Mouse (Mus musculus) cerebellum, adult 11 months (tissue): ENCODE results near the gene Enpp4.

Experiments used
- DNase-seq: peaks from one replicate; pipeline ENCODE4 v3.0.0; 2022

Gene Enpp4

DNA sequence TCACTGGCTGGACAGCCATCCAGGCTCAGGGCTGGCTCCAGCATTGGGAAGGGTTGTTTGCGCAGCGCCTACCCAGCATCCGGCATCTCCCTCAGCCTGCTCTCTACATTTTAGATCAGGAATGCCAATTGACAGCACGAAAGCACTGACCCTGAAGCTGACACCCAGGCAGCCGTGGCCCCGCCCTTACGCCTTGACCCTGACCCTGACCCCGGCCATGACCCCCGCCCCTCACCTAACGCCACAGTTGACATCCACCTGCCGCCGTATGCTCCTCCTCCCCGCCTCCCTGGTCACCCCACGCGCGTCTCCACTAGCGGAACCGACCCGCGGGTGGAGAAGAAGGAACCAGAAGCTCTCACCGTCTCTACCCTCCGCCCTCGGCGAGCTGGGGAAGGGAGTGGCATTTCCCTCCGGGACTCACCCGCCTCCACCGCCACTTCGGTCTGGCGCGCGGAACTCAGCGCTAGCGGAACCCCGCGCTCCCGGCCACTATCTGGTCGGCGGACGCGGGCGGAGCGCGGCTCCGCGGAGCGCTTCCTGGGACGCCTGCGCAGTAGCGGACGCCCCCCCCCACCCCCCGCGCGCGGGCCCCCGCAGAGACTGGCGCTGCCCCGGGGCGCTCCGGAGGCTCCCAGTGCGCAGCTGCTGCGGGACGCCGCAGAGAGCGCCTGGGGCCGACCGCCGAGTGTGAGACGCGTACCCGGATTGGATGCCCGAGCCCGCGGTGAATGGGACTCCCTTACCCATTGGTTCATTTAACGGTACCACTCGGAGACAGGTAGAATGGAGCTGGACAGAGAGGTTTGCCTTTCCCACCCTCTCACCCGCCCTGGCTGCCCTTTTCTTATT lies at the start of gene Enpp4:
Enpp4 (minus strand) TSS at position 523 of the 852 bp plus-strand sequence.
- peak; percentile 84 for DNase-seq

DNA sequence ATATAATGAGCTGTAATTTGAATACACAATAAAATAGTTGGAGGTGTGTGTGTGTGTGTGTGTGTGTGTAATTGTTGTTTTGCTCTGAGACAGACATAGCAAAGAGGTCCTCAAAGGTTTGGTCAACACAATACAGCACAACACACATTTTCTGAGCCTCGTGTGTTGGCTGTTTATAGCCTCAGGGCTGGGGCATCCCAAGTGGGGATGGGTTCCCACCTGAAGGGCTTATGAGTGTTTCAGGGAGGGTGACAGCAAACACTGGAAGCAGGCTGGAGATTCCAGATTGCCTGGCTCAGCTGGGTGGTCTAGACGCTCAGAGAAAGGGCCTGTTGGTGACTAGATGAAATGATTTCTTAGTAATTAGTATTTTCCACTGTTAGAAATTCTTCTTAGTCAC lies 49.6 kb upstream of the Enpp4 start:
- no peak for DNase-seq

DNA sequence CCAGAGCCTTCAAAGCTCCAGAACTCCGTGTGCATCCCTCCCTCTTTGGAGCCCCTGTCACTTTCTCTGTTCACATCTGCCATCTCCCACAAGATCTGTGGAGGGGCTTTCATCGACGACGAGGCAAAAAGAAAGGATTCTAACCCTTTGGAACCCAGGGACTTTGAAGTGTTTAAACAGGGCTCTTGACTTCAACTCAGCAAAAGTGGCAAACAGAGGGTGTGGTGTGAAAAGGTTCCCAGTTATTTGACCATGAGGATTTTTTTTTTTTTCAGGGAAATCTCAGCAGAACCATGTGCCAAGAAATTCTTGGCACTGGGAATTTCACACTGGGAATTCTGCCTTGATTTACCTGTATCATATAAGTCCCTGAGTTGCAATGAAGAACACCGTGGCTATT lies 48.3 kb upstream of the Enpp4 start:
- DNase-seq = no peak

- DNase-seq = no peak
These were observed 46.3 kb upstream of the Enpp4 start for GRCm38 (mm10) chr17:44151889-44152288.

- no peak for DNase-seq
These were observed 45.5 kb upstream of the Enpp4 start for GRCm38 (mm10) chr17:44151130-44151529.

DNA sequence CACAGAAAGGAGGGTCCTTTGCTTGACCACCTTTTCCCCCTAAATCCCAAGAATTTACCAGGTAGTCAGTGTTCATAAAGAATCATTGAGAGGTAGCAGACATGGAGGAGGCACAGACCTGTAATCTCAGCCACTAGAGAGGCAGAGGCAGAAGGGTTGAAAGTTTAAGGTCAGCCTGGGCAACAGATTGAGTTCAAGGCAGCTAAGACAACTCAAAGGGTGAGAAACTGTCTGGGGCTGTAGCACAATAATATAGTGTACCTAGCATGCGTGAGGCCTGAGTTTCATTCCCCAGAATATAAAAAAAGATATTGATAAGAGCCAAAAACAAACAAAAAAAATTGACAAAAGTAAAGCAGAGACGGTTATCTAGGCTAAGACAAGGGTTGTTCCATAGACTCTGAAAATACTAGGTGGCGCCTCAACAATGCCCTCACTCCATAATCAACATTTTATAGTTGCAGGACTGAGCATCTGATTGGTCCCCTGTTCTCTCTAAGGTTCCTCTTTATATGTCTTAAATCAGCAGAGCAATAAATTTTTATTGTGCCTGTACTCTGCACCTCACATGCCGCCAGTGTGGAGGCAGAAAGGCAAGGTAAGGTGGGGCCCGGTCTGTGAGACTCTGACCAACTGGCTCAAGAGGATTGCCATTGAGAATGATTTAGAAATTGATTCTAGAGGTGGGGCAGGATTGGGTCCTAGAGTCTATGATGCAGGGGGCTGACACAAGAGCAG lies 42.7 kb upstream of the Enpp4 start:
- no peak for DNase-seq

- DNase-seq = no peak
These were observed 40.2 kb upstream of the Enpp4 start for GRCm38 (mm10) chr17:44145806-44146205.

GRCm38 (mm10) chr17:44136863-44137640 lies 31.4 kb upstream of the Enpp4 start:
- no peak for DNase-seq

DNA sequence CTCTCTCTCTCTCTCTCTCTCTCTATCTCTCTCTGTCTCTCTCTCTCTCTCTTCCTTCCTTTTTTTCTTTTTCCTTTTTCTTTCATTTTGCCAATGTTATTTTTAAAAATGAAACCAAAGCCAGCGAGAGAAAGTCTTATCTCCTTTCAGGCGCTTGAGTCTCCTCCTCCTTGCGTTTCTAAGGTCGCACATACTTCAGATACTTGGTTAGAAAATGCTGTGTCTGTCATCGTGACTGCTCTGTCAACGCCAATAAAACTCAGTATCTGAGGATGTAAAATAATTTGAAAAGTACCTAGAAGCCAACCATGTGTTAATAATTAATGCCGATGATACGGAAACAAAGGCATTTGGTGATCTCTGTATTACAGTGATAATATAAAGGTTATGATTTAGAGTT lies 30.4 kb upstream of the Enpp4 start:
- DNase-seq = no peak

DNA sequence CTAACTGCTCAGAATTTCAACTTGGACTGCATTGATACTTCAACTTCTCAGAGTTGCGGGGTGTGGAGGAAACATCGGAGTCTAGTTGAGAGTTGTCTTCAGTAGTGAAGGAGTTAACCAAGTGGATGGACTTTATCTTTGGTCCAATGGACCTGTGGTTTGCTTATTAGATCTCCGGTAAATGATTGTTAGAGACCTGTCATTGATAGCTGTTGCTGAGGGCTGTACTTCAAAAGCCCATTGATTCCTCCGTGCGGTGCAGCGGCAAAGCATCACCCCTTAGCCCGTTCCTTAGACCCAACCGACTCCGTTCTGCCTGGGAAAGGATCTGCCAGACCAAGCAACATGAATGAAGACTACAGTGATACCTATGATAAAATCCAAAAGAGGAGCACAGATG lies 28.9 kb upstream of the Enpp4 start:
- no peak for DNase-seq

GRCm38 (mm10) chr17:44134106-44134505 lies 28.5 kb upstream of the Enpp4 start:
- DNase-seq = no peak

DNA sequence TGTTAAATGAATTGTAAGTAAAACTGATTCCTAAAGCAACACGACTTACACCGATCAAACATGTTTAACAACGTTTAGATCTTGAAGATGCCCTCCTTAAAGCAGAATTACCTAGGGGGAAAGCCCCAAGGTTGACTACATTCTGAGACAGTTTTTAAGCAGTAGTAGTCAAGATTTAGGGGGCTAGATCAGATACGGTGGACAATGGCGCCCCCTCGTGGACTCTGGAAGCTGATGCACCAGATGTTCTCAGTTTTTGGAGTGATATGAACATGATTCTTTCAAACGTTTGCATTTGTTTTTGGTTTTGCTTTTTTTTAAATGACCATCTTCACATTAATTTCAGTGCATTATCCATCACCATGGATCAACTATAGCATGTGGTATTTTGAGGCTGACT lies 24.8 kb upstream of the Enpp4 start:
- peak; percentile 49 for DNase-seq

DNA sequence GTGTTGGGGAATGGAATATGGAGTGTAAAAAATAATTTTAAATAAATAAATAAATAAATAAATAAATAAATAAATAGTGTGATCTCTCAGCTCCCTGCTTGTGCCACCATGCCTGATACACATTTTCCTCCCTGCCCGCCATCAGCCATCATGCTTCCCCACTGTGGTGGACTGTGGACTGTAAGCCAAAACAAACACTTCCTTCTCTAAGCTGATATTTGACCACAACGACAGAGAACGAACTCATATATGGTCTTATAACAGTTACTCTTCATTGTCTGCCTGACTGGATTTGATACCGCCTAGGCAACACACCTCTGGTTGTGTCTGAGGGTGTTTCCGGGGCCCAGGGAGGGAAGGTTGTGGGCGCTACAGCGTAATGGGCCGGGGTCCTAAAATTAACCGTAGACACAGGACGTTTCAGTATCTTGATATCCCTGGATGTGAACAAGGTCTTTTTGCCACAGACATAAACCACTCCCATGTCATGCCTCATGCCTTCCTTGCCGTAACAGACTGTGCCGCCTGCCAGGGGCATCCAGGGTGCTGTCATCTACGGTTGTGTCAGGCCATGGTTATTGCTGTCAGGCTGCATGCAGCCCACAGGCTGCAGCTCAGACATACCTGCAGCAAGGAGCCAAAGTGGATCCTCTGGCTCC lies 23.6 kb upstream of the Enpp4 start:
- no peak for DNase-seq

DNA sequence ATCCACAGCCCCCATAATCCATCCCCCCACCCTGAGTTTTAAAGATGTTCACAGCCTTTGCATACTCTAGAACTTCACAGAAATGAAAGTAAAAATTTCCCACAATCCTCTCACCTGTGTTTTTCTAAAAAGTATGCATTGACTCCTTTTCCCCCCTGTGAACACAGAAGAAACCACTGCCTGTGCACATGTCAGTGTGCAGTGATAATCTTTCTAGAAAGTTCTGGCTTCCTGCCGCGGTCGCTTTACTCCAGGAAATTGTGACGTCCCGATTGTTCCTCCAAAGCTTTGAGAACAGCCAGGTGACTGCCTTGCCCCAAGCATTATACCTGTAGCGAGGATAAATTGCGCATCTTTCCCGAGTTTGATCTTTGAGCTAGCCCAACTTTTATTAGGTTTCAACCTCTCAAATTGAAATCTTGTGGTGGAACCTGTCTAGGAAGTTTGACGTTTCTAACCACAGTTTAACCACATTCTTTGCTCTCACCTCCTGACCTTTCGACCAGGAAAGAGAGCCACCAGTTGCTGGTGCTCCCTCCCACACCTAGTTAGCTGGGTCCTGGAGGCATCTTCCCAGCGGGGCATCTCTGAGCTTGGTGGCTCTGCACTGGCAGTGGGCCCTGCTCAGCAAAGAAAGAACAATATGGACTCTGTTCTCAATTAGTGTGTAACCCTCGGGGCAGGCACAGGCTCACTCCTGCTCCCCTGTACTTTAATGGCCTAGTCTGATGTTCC lies 15.9 kb upstream of the Enpp4 start:
- no peak for DNase-seq

- DNase-seq = no peak
These were observed 12.6 kb upstream of the Enpp4 start for GRCm38 (mm10) chr17:44118231-44118630.

DNA sequence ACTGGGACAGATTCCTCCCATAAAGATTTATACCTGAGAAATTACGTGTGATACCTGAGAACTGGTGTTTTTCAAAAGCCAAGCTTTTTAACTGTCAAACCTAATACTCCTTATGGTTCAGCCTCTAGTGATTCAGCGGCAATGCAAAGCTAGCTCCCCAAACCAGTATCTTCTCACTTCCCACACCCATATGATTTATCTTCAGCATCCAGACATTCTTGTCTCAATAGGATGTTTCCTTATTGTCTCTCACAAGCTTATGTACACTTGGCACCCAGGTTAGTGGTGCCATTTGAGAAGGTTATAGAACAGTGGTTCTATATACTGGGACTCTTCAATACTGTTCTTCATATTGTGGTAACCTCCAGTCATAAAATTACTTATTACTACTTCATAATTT lies 12.1 kb upstream of the Enpp4 start:
- no peak for DNase-seq

- DNase-seq = no peak
These were observed 11.0 kb upstream of the Enpp4 start for GRCm38 (mm10) chr17:44116584-44116983.

GRCm38 (mm10) chr17:44108331-44108730 lies 2.7 kb upstream of the Enpp4 start:
- no peak for DNase-seq

DNA sequence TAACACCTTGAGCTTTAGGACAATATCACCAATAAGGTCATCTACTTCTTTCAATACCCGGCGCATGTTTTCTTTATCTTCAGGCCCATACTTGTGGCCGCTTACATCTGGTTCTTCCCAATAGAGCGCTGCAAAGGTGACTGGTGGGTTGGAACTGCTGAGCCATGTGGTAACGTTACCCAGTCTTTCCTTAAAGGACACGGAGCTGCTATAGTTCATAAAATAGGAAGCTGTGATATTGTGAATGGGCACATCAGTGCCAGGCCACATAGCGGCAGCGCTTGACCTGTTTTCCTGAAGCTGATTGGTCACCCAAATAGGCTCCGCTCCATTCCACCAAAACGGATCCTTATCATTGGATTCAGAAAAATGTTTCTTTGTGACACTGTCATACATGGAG lies 3.6 kb downstream of the Enpp4 start:
- no peak for DNase-seq

GRCm38 (mm10) chr17:44100906-44101305 lies 4.7 kb downstream of the Enpp4 start:
- DNase-seq = no peak

DNA sequence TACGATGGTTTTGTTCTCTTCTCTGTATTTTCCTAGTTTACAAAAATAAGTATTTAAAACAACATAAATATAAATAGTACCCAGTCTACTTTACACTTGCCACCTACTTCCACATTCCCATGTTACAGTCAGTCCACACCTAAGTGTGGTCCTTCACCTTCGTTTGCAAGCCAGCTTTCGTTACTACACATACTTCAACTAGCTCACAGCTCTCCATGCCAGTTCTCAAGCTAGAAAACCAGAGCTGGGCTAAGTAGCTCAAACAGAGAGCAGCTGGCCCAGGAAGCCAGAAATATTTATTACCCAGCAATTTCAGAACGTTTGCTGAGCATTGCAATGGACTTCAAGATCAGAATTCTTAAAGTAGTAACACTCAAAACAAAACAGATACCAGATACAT lies 5.1 kb downstream of the Enpp4 start:
- DNase-seq = no peak

- DNase-seq = no peak
These were observed 14.1 kb downstream of the Enpp4 start for GRCm38 (mm10) chr17:44091512-44091911.
